Mouse (Mus musculus): Measurements from ENCODE around the gene Hand1.
"Not testable (repeated sequence)": the region's sequence is repeated elsewhere in the genome, so short reads cannot be mapped to it uniquely, and the experiment has no call there.

Gene Hand1

DNA sequence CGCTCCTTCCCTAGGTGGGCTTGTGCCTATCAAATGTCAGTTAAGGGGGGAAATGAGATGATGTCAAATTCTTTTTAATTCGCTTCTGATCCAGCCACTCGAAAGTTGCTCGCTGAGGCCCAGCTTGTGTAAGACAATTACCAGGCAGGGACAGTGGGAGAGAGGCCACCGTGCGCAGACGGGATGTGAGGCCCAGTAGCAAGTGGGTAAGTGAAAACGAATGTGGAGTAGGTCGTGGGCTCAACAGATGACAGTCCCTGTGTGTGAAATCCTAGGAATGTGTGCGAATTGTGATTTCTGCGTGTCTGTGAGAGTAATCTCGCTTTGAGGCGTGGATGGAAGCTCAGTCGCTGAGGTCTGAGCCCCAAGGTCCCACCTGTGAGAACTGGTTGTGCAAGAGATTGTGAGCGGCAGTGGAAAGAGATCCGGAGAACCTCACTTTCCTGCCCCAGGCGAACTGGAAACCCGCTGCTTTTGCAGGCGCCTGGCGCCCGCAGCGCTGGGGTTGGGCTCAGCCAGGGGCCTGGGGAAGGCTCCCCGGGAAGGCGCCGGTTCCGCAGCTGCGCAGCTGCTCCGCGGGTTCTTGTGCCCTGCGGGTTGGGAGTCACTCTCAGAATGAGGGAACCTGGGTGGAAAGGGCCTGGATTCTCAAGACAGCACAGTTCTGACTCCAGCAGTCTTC lies 819 bp upstream of the Hand1 start:
- DNase-seq (ENCODE audit: low spot score): peak; percentile 19

DNA sequence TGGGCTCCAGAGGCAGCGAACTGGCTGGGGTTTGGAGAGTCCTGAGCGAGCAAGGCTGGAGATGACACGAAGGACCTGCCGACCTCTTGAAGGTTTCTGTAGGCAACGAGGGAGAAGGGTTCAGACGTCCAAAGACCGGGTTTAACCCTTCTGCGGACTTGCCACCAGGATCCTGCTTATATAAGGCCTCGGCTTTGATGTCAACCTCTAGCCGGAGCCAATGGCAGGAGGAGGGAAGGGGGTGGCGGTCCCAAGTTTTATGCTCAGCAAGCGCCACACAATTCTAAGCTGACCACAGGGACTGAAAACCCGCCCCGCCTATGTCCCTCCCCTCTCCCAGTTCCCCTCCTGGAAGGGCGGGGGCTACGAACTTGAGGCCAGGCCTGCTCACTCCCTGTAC lies 757 bp downstream of the Hand1 start:
- no peak for DNase-seq (ENCODE audit: low spot score)

DNA sequence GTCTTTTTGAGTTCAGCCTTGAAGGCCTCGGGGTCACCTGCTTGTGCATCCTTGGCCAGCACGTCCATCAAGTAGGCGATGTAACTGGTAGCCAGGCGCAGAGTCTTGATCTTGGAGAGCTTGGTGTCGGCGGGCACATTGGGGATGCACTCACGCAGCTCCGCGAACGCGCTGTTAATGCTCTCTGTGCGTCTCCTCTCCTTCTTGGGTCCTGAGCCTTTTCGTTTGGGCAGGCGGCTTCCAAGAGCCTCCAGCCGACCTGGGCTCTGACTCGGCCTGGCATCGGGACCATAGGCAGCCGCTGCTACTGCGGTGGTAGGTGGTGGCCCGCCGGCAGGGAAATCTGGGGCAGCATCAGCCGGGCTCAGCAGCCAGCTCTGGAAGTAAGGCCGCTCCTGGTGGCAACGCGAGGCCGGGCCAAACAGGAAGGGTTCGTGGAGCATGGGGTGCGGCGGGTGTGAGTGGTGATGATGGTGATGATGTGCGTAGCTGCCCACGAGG lies 1.3 kb downstream of the Hand1 start:
- DNase-seq (ENCODE audit: low spot score): peak; percentile 30

GRCm38 (mm10) chr11:57829871-57830775 lies 2.5 kb downstream of the Hand1 start:
- peak; percentile 7 for DNase-seq (ENCODE audit: low spot score)

- peak; percentile 42 for DNase-seq (ENCODE audit: low spot score)
These were observed 3.4 kb downstream of the Hand1 start for GRCm38 (mm10) chr11:57828955-57829870.

DNA sequence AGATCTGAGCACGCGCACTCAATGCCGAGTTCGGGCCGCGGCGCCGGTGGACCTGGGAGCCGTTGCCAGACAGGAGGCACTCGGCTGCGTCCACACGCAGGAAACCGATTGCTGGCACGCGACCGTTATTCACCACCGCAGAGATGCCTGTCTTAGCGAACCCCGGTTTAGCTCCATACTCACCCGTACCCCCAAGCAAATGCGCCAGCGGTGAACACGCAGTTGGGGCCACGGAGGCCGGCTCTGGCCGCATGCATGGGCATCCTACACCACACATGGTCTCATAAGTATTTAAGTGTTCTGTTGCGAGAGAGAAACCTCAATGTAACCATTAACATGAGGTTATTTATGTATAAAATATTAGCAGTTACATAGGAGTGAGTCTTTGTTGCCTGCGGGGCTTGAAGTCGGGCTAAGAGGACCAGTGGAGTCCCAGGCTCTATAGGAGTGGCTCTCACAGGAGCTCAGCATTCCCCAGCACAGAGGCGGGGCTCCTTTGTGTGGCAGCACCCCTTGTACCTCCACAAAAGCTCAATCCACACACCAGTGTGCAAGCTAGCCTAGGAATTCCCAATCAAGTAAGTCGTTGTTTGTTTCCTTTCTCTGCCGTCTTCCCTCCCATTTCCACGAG lies 4.6 kb downstream of the Hand1 start:
- DNase-seq (ENCODE audit: low spot score): no peak

DNA sequence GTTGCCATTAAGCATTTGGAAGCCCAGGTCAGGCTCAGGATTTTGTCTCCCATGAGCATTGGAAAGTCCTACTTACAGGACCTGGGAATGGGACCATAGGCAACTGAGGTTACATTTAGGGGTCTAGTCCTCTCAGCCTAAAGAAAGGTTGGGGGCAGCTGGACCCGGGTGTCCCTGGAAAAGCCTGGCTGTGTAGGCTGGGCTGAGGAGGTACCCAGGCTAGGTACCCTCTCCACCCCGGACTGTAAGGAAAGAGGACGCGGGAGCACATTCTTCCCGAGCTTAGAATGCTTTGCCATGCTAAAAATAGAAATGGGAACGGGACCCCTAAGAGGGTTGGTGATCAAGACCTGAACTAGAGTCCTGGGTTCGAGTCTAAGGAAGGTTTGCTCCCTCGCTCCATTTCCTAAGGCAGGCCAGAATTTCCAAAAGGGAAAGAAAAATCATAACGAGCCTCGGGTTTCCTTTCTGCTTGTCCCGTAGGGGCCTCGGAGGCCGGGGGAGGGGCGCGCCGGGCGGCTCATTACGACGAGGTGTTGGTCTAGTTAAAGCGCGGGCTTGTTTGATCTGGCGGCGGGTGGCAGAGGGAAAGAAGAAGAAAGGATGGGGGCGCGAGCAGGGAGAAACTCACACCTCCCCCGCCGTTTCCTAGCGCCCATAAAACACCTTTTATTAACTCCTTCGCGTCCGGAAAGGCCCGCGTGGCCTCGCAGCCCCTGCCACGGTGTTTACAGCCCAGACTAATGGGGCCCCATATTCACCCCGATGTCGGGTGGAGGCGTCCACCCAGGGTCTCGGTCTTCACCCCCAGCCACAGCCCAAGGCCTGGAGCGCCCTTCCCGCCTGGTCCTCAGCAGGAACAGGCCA lies 5.3 kb downstream of the Hand1 start:
- DNase-seq (ENCODE audit: low spot score): no peak

GRCm38 (mm10) chr11:57825234-57825633 lies 7.4 kb downstream of the Hand1 start:
- DNase-seq (ENCODE audit: low spot score): not testable (repeated sequence)

- DNase-seq (ENCODE audit: low spot score): no peak
These were observed 8.9 kb downstream of the Hand1 start for GRCm38 (mm10) chr11:57823714-57824113.

- DNase-seq (ENCODE audit: low spot score): not testable (repeated sequence)
These were observed 9.5 kb downstream of the Hand1 start for GRCm38 (mm10) chr11:57823159-57823558.

DNA sequence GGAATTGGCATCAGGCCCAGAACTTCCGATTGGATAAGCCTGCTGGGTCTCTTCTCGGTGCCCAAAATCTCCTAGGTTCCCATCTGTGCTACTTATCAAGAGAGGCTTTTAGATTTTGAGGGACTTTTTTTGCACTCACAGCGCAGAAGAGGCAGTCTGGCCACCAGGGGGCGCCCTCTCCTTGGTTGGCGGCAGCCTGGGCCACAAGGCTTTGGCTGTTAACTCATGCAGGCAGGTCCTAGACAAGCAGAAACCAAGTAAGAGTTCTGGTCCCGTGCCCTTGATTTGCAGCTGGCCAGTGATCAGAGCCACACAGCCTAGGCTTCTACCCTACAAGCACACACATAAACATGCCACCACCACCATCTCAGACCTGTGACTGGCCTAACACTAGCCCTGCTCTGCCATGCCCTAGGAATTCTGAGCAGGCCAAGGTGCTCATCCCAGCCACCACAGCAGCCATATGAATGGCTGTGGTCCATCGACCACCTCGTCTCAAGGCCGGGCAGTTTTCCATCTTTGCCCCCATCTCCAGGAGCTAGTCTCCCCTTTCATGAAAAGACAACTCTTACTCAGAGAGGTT lies 12.5 kb downstream of the Hand1 start:
- peak; percentile 89 for DNase-seq (ENCODE audit: low spot score)

GRCm38 (mm10) chr11:57818189-57818588 lies 14.4 kb downstream of the Hand1 start:
- no peak for DNase-seq (ENCODE audit: low spot score)

- DNase-seq (ENCODE audit: low spot score): no peak
These were observed 19.0 kb downstream of the Hand1 start for GRCm38 (mm10) chr11:57813641-57814040.

- DNase-seq (ENCODE audit: low spot score): no peak
These were observed 20.4 kb downstream of the Hand1 start for GRCm38 (mm10) chr11:57812212-57812611.

DNA sequence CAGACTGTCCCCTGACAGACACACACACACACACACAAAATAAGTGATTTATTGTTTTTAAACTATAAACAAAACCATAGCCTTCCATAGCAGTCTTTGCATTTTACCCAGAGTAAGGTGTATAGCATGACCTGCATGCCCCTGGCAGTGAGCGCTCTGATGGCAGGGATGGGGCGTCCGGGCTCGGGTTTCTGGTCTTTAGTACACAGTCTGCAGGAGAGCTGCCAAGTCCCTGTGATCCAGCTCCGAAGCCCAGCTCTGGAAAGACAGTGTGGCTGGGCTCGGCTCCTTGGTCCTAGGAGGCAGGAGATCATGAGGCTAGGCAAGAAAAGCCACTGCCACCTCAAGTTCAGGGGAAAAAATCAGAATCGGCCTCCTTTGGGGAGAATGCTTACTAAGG lies 21.6 kb downstream of the Hand1 start:
- DNase-seq (ENCODE audit: low spot score): no peak

DNA sequence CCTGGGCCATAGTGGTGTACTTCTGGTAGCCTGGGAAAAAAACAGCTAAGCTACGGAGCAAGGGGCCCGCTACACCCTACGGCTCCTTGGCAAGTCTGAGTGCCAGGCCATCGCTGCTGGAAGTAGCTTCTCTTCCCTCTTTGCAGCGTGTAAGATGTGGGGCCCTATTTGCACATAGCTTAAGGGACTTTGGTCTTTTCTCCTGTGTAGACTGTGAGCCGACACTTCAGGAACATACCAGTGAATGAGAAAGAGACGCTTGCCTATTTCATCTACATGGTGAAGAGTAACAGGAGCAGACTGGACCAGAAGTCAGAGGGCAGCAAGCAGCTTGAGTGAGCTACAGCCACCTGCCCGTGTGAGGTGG lies 22.9 kb downstream of the Hand1 start:
- no peak for DNase-seq (ENCODE audit: low spot score)

GRCm38 (mm10) chr11:57809017-57809731 lies 23.4 kb downstream of the Hand1 start:
- no peak for DNase-seq (ENCODE audit: low spot score)

DNA sequence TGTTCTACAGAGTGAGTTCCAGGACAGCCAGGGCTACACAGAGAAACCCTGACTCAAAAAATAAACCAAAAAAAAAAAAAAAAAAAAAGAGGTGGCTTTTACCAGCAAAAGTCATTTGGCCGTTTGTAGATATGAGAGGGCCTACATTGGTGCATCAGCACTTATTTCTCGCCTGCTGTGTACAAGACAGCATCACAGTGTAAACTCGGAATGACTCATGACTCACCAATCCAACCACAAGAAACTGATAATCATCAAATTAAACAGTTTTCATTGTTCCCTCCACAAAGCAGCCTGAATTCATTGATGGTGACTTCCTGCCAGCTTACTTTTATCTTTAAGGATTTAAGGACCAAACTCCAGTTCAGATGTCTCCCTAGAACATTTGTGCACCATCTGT lies 27.6 kb downstream of the Hand1 start:
- DNase-seq (ENCODE audit: low spot score): no peak

DNA sequence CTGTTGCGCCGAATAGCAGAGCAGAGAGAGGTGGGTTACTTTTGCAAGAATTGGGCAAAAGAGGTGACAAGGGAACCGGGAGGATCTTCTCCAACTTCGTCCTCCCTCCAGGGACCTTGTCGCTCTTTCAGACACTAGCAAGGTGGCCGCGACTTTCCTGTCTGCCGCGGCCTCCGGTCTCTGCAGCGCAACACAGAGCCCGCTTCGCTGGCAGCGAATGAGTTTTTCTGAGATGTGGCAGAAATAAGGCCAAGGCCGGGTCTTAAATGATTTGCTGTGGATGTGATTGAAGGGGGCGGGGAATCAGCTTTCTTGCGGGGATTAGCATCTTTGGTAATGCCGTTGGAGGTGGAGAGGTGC lies 30.1 kb downstream of the Hand1 start:
- DNase-seq (ENCODE audit: low spot score): peak; percentile 42

All from retina, embryonic 14.5 days (tissue).